In the genomic region with DNA sequence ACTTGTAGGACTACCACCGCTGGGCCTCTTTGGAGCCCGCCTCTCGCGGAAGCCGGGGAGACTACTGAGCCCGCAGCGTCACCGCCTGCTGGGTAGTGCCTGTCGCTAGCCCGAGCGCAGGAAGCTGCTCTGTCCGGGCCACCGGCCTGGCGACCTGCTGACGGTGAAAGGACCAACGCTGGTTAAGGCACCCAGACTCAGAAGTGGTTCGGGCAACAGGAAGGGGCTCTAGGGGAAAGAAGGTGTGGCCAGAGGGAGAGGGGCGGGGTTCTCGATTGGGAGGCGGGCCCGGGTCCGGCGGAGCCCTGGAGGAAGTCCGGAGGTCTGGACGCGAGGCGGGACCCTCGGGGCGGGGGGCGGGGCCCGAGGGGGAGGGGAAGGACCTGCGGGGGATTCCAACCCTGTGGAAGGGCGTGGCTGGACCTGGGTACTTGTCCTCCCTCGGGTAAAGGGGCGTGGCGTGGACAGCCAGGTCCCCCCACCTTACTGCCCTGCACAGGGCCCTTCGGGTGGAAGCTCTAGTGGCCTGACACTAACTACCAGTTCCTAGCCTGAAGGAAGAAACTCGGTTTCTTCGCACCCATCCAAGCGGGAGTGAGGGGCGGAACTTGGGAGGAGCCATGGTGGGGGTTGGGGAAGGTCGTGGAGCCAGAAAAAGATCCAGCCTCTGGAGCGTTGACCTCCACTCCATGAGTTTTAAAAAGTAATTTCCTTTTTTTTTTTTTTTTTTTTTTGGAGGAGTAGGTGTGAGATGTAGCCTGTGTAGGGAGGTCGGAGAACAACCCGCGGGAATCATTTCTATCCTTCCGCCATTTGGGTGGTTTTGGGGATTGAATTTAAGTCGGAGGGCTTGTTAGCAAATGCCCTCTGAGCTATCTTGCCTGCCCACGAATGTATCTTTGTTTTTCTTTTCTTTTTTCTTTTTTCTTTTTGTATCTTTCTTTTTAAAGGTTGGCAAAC, we compare ENCODE assay signal across 8 mouse cellular contexts. TPM values are rescaled to one million over a fixed set of nuclear protein-coding genes. Genes with fewer than 3 reads are reported as not detected.
DNase-seq lines count a peak whose midpoint lies in the region; ATAC-seq lines count a peak whose summit lies in the region.

No protein-coding gene starts in this region.

- H3K4me3 ChIP-seq in hindbrain, embryonic 14.5 days (replicated peaks; ENCODE audit: low read length) = peak overlapping the region; percentile 47

- H3K9me3 ChIP-seq in hindbrain, embryonic 14.5 days (ENCODE audit: control insufficient read depth, low read length) = no peaks in the 10 kb centered on the region

- peak overlapping the region; percentile 58 for H3K27ac ChIP-seq in hindbrain, embryonic 14.5 days

- WGBS in hindbrain, embryonic 14.5 days = 2% methylated on average over 48 of the region's 49 CpGs

- no peaks in the 10 kb centered on the region for H3K36me3 ChIP-seq in hindbrain, embryonic 14.5 days (replicated peaks; ENCODE audit: control insufficient read depth, insufficient read depth)

- ATAC-seq in hindbrain, embryonic 14.5 days (ENCODE audit: low FRiP score) = peak; percentile 70
- ATAC-seq in megakaryocyte progenitor cell, adult 5-6 weeks (replicated peaks; ENCODE audit: poor library complexity) = peak; percentile 68

- H3K9ac ChIP-seq in hindbrain, embryonic 14.5 days = peak overlapping the region; percentile 59

- no peaks in the 10 kb centered on the region for H3K27me3 ChIP-seq in hindbrain, embryonic 14.5 days (ENCODE audit: control insufficient read depth, insufficient read depth, low read length)

- H3K4me2 ChIP-seq in hindbrain, embryonic 14.5 days (replicated peaks) = peak overlapping the region; percentile 87

- peaks cover 14% of the 10 kb centered on the region for H3K4me1 ChIP-seq in hindbrain, embryonic 14.5 days (replicated peaks; ENCODE audit: control insufficient read depth, insufficient read depth, low read length)

- intact Hi-C loops in left cerebral cortex, postnatal 14 days (cut with DNase I) = no loop called here

- peak; percentile 80 for DNase-seq in WW6 (ENCODE audit: low read depth, low spot score)
- peak; percentile 49 to 61 for DNase-seq in cerebellum, postnatal 25 days
- peak; percentile 60 to 66 for DNase-seq in frontal cortex, postnatal 36 days (ENCODE audit: low spot score in 2 of 2)
- DNase-seq in hindbrain, embryonic 14.5 days (ENCODE audit: low spot score) = peak; percentile 62
- peak; percentile 49 to 73 for DNase-seq in left cerebral cortex, postnatal 14 days (ENCODE audit: low spot score in 2 of 2)
- peak; percentile 85 to 86 for DNase-seq in right cerebral cortex, postnatal 10 days (ENCODE audit: low spot score in 2 of 2)
- peak; percentile 89 to 91 for DNase-seq in urinary bladder, postnatal 36 days (ENCODE audit: low spot score in 2 of 2)

RNA-seq across cellular contexts. Expression of a gene that starts 9.9 kb away (rescaled TPM):
- 0.55 and 0.78 TPM in 2 replicates for polyA plus RNA-seq in hindbrain, embryonic 14.5 days (2014; fragmentation: Nextera tagmentation; extraction: Ambion mirVana)
- under 1 TPM in 1 of 2 experiments, not detected in 1; 0.87 TPM for total RNA-seq in left cerebral cortex, postnatal 14 days (2021)
- total RNA-seq in megakaryocyte progenitor cell, adult 5-6 weeks (2015) = not detected in 2 replicates
- total RNA-seq in megakaryocyte progenitor cell, adult 5-6 weeks (2017) = not detected in 2 replicates

RNA-seq across cellular contexts. Expression of a gene that starts 10.1 kb away (rescaled TPM):
- 0.16 and 0.46 TPM in 2 replicates for polyA plus RNA-seq in hindbrain, embryonic 14.5 days (2014; fragmentation: Nextera tagmentation; extraction: Ambion mirVana)
- under 1 TPM; 0.29 to 0.44 TPM for total RNA-seq in left cerebral cortex, postnatal 14 days (2021)
- total RNA-seq in megakaryocyte progenitor cell, adult 5-6 weeks (2015) = not detected in 2 replicates
- not detected in 2 replicates for total RNA-seq in megakaryocyte progenitor cell, adult 5-6 weeks (2017)

RNA-seq across cellular contexts. Expression of a gene that starts 12.5 kb away (rescaled TPM):
- polyA plus RNA-seq in hindbrain, embryonic 14.5 days (2014; fragmentation: Nextera tagmentation; extraction: Ambion mirVana) = 1,580 and 1,755 TPM in 2 replicates
- 100 to 1,000 TPM; 538 to 599 TPM for total RNA-seq in left cerebral cortex, postnatal 14 days (2021)
- 56.8 and 62.3 TPM in 2 replicates for total RNA-seq in megakaryocyte progenitor cell, adult 5-6 weeks (2015)
- total RNA-seq in megakaryocyte progenitor cell, adult 5-6 weeks (2017) = 37.5 and 43.9 TPM in 2 replicates

RNA-seq across cellular contexts. Expression of a gene that starts 39.5 kb away (rescaled TPM):
- 29.5 and 33.8 TPM in 2 replicates for polyA plus RNA-seq in hindbrain, embryonic 14.5 days (2014; fragmentation: Nextera tagmentation; extraction: Ambion mirVana)
- total RNA-seq in left cerebral cortex, postnatal 14 days (2021) = 10 to 100 TPM; 48.2 to 52.0 TPM
- total RNA-seq in megakaryocyte progenitor cell, adult 5-6 weeks (2015) = 14.4 and 14.6 TPM in 2 replicates
- total RNA-seq in megakaryocyte progenitor cell, adult 5-6 weeks (2017) = 23.1 and 24.8 TPM in 2 replicates

RNA-seq across cellular contexts. Expression of a gene that starts 41.6 kb away (rescaled TPM):
- polyA plus RNA-seq in hindbrain, embryonic 14.5 days (2014; fragmentation: Nextera tagmentation; extraction: Ambion mirVana) = 76.0 and 79.8 TPM in 2 replicates
- 10 to 100 TPM; 27.2 to 30.2 TPM for total RNA-seq in left cerebral cortex, postnatal 14 days (2021)
- 114 and 119 TPM in 2 replicates for total RNA-seq in megakaryocyte progenitor cell, adult 5-6 weeks (2015)
- 58.5 and 79.7 TPM in 2 replicates for total RNA-seq in megakaryocyte progenitor cell, adult 5-6 weeks (2017)

Comparison
In these comparisons a context has a peak if more than half of its experiments do, and no peak if none do; other contexts are left out.
1. Peak in every context shown above with its lines: DNase-seq, ATAC-seq, H3K4me3 ChIP-seq and H3K27ac ChIP-seq.
2. RNA of a gene that starts 12.5 kb away (total RNA-seq): 538 to 599 TPM in left cerebral cortex, postnatal 14 days; 37.5 to 62.3 TPM in megakaryocyte progenitor cell, adult 5-6 weeks; every median in the first group is over 4 times any median in the second.